Mouse (Mus musculus) brain, embryonic 14.5 days (tissue): ENCODE data around the gene Col19a1. TPM values are rescaled to one million over a fixed set of nuclear protein-coding genes. Genes with fewer than 3 reads are reported as not detected.
A peak's percentile ranks its signal among the peaks of the same experiment; 100 is the strongest.

Source experiments
- DNase-seq: peaks from one replicate; pipeline ENCODE4 v3.0.0-alpha.2; 2011; ENCODE audit warnings: low read depth
- CTCF ChIP-seq: fragments of 200-500 bp; IDR thresholded peaks from 2 replicates; pipeline ENCODE4 v1.5.1; 2012; ENCODE audit warnings: inconsistent platforms, mild to moderate bottlenecking, moderate library complexity, borderline replicate concordance; ENCODE audit not compliant: insufficient read depth, insufficient read length; ENCODE audit errors: extremely low read depth
- POLR2A ChIP-seq: fragments of 200-500 bp; IDR thresholded peaks from 2 replicates; pipeline ENCODE4 v1.6.1; 2012; ENCODE audit warnings: mild to moderate bottlenecking, inconsistent platforms, borderline replicate concordance; ENCODE audit not compliant: poor library complexity, insufficient read depth, insufficient read length, severe bottlenecking; ENCODE audit errors: extremely low read depth
- polyA plus RNA-seq: library from polyadenylated mRNA; depleted of rRNA; stranded (reverse); fragments of >200 nt; gene quantifications from 2 replicates; pipeline ENCODE4 v1.2.3, GENCODE M21; 2012; rRNA removed

Col19a1 gene
- polyA plus RNA-seq, 1 experiment = 0.52 TPM

DNA sequence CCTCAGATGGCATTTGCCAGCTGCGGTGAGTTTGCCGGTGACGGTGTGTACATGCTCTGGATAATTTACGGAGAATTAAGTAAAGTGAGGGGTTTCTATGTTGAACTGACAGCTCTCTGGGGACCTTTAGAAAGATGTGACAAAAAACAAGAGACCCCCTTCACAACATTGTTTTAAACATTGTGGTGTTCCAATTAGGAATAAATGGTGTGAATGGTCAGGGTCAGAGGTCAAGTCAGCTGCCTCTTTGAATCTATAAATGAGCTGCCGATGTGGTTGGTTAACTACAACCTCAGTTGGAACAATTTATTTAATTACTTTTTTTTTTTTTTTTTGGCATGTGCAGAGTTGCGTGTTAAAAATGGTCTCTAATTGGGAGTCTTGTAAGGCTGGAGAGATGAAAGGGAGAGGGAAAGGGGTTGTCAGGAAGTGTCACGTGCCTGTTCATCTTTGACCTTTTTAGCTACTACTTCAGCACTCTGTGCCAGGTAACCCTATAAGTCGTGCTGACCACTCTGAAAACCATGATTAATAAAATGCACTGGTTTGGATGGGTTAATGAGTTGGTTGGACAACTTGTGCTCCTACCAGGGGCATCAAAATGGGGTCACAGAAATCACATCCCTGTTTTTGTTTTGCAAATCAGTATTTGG lies 347.1 kb downstream of the Col19a1 start:
- peak; percentile 79 for DNase-seq
- TF ChIP-seq POLR2A (no peak), CTCF (no peak)

DNA sequence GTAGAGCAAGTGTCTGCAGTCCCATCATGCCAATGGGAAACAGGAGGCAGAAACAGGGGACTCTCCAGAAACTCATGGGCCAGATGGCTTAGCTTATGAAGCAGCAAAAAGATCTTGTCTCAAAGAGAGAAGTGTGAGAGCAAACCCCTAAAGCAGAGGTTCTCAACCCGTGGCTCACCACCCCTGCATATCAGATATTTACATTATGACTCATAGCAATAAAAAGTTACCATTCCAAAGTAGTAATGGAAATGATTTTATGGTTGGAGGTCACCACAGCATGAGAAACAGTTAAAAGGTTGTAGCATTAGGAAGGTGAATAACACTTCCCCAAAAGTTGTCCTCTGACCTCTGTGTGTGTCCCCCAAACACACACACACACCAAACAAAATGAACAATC lies 350.9 kb downstream of the Col19a1 start:
- TF ChIP-seq CTCF (no peak), POLR2A (no peak)
- DNase-seq = no peak

DNA sequence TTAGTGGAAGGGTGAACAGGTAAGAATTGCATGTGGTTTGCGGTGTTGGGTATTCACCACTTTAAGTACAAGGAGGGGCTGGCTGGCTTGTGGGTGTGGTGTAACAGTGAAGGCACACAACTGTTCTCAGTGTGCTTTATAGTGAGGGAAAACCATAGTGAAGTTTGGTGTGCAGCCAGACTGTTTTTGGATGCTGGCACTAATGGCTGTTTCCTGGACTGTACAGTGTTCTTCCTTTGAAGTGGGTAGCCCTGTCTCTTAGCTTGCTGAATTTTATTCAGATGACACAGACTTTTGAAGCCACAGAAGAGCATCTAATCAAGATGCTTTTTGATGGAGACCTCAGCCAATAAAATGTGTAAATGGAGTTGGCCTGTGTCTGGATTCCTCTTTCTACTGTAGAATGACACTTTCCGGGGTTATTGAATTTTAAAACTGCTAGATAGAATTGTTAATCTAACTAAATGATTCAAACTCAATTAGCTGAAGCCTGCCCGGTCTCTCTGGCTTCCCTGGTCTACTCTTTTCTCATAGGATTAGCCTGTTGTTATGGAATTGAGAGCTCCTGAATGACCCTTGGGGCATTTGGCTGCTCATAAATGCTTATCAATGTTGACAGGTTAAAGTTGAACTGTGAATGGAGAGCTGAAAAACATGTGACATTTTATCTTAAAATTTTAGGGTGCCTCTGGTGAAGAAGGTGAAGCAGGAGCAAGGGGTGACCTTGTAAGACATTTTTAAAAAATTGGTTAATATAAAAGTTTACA lies 355.6 kb downstream of the Col19a1 start:
- DNase-seq = peak; percentile 66

DNA sequence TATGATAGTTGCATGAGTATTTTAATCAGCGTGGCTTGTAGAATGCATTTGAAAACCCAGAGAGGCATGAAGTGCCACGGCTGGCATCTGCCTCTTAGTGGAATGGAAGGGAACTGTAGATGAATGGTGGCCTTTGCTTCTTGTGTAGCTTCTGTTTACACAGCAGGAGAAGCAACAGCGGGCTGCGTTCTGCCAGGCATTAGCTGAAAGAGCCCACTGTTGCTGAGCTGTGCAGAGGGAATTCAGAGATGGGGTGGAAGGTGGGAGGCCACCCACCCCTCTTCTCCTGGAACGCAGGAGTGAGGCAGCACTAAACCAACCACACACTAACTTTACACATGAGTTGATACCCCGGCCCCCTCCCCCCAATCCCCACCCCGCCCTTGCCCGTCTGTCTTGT lies 356.8 kb downstream of the Col19a1 start:
- DNase-seq = peak; percentile 73
- no peak; the same call in 1 of the 2 replicates for TF ChIP-seq CTCF
- no peak for TF ChIP-seq POLR2A

More for the DNA sequence above, 355.6 kb downstream of the Col19a1 start:
- TF ChIP-seq CTCF (no peak), POLR2A (no peak)

DNA sequence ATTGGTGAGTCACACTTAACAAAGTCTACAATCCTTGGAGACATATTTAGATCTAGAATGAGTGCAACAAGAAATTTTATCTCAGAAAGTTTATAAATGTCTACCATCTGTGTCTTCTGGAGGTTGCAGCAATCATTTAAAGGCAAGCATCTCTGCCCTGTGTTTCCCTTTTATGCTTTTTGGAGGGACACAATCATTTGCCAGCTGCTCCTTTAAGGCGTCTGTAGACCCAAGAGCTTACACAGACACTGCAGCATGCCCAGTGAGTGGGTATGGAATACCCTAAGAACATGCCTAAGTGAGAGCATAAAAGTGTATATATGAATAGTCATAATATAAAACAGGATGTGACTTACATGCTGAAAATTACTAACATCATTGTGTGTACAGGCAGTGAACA lies 357.7 kb downstream of the Col19a1 start:
- no peak for DNase-seq
- TF ChIP-seq POLR2A (no peak), CTCF (no peak)

DNA sequence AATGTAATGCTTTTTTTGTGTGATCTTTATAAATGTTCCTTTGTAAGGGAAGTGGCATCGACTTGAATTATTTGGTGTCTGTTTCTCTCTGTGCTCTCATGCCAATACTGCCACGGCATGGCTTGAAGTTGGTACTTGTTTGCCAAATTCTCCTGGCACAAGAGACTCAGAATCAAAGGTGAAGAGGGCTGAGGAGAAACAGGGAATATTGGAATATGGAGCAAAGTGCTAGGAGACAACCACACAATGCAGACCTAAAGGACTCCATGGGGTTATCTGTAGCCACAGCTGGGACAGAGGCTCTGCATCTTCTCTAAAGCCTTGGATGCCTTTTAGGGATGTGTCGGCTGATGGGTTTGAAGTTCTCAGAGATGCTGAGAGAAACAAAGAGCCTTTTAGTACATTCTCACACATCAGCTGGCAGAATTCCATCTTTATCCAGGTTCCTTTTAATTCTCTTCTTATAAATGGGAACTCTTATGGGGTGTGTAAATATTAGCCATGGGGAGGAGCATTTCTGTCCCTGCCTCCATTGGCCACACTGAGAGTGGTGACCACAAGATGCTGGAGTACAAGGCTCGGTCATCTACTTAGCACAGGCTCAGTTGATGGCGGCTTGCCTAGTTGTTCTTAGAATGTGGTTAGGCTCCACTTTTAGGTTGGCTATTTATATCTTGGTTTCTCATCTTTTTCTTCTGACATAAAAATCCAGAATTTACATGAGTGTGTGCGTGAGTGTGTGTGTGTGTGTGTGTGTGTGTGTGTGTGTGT lies 360.1 kb downstream of the Col19a1 start:
- DNase-seq = peak; percentile 58
- TF ChIP-seq CTCF (no peak), POLR2A (no peak)

DNA sequence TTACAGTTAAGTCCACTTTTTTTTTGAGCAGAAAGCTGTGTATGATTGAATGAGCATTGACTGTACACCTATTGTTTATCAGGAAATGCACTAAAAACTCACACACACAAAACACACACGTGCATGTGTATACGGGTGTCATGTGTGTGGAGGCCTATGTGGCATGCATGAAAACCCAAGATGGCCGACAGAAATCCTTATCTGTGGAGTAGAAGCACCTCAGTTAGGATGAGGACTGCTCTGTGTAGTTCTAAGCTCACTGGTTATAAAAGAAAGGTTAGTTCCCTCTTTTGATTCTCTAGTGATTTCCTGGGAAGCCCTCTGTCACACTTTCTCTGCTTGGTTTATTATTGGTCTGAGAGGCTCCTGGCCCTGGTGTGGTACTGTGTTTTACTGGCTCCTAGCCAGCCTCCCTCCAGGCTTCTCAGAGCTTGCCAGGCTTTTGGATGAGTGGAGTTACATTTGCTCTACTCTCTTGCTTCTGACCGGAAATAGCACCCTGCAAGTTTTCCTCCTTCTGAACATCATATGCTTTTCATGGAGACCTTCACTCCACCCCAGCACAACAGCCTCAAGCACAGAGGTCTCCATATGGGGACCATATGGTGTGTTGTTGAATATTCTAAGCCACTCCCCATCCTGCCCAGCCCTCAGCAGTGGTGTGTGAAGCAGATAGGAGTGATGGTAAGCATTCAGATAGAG lies 361.3 kb downstream of the Col19a1 start:
- DNase-seq = peak; percentile 90
- TF ChIP-seq CTCF (no peak), POLR2A (no peak)

DNA sequence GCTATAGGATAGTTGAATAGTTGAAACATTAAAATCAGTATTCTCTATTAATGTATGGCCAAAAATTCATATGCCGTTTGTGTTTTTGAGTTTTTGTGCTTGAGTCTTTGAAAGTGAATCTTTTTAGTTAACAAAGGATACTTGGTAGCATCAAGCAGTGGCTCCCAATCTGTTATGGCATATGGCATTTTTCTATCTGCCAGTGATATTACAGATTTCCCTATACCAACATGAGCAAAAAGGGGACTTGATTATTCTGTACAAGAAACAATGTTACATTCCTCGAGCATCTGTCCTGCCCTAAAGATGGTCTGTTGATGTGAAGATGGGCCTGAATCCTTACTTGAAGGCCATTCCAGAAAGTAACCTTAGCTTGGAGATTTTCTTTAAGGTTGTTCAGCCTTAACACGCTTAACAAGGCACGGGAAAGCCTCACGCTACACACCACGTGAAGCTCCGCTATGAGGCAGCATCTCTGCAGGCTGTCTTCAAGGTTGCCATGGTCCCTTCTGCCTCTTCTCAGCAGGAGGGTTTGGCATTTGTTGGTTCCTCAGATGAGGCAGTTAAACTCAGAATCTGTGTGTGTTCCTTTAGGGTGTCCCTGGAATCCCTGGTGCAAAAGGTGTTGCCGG lies 364.2 kb downstream of the Col19a1 start:
- DNase-seq = peak; percentile 76
- no peak for TF ChIP-seq CTCF
- TF ChIP-seq POLR2A = no peak

DNA sequence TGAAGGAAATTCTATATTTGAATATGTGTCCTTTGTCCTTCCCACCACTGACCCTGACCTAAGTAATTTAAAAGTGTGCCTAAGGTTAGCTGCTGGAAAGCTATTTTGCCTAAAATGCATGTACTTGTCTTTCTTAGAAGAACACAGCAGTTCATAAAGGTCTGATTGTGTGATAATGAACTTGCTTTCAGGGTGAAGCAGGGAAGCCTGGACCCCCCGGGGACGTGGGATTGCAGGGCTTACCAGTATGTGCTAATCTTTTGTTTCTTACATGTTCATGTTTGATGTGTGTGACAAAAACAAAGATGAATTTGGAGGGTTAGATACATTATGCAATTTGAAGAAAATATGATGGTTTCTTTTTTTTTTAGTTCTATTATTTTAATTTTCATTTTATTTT lies 365.0 kb downstream of the Col19a1 start:
- no peak for DNase-seq
- TF ChIP-seq CTCF (no peak), POLR2A (no peak)

DNA sequence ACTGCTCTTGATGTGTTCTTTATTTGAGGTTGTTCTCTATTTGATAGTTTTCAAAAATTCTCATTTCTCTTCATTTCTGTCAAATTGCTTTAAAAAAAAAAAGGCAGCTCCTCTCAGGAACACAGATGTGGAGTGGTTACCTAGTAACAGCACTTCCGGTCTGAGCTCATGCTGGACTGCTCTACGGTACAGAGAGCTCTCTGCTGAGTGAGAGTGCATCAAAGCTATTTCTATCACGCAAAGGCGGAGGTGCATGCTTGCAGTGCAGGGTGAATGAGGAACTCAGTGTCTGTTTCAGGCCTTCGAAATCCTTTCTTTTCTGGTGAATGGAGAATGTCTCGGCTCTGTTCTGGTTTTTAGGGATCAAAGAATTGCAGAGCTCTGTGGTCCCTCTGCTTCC lies 368.2 kb downstream of the Col19a1 start:
- DNase-seq = peak; percentile 73
- no peak for TF ChIP-seq CTCF
- no peak for TF ChIP-seq POLR2A

Other genes with a start within 250 kb of the Col19a1 start
- gene Lmbrd1, start 91.2 kb upstream of the Col19a1 start, polyA plus RNA-seq = 33.8 and 35.7 TPM in 2 replicates